Mouse (Mus musculus): ENCODE results near the gene Tssk4.

- TF ChIP-seq POLR2A (IDR thresholded peaks at IDR 0.05; ENCODE audit: borderline replicate concordance, low read depth, low read length): no peak
- no peak for TF ChIP-seq CTCF (IDR thresholded peaks at IDR 0.05; ENCODE audit: low read depth, low read length)
Measured at GRCm38 (mm10) chr14:55635523-55636007, 14.4 kb upstream of the Tssk4 start, which contains the start of gene Ipo4.

All from bone marrow macrophage, adult 2 months (primary cell).